Mouse (Mus musculus): ENCODE results near the gene Skida1. TPM values are rescaled to one million over a fixed set of nuclear protein-coding genes. Genes with fewer than 3 reads are reported as not detected.

Gene Skida1
- total and polyA plus RNA-seq, 3 experiments = 1.7 to 4.5 (median 3.7) TPM

GRCm38 (mm10) chr2:18025116-18025515 is 23.7 kb downstream of the Skida1 start:
- intact Hi-C loops (cut with DNase I) = loop anchor here (5.0 to 10.0 kb wide), 4 partner anchors 367 to 742 kb away; partner anchors contain the start of genes Bmi1 and Dnajc1
- no peak overlapping the region for H3K4me3 ChIP-seq
- 84% methylated on average over 5 of the region's 5 CpGs for WGBS

GRCm38 (mm10) chr2:18022886-18023285 is 26.0 kb downstream of the Skida1 start:
- H3K4me3 ChIP-seq = no peak overlapping the region
- peaks cover 1% of the 10 kb centered on the region; the same call in 1 of the 2 replicates for H3K4me1 ChIP-seq (ENCODE audit: control insufficient read depth, insufficient read depth, low read length)
- TF ChIP-seq EP300 (IDR thresholded peaks at IDR 0.05; ENCODE audit: insufficient read depth, low read depth, low read length) (no peak), POLR2A (IDR thresholded peaks at IDR 0.05; ENCODE audit: insufficient read depth, low read depth, low read length) (no peak), CTCF (IDR thresholded peaks at IDR 0.05) (no peak)
- no peak overlapping the region for H3K27ac ChIP-seq
- H3K79me2 ChIP-seq (replicated peaks; ENCODE audit: control insufficient read depth, insufficient read depth, low read length) = no peaks in the 10 kb centered on the region
- WGBS = 71% methylated on average over 1 of the region's 1 CpGs
- no peak for DNase-seq
- intact Hi-C loops (cut with DNase I) = loop anchor here (10.0 kb wide), 1 partner anchor 378 kb away; no protein-coding TSS in a partner anchor
- no peaks in the 10 kb centered on the region for H3K27me3 ChIP-seq (ENCODE audit: control insufficient read depth, insufficient read depth, low read length)
- H3K36me3 ChIP-seq (ENCODE audit: control insufficient read depth, insufficient read depth, low read length) = no peaks in the 10 kb centered on the region
- H3K9ac ChIP-seq (ENCODE audit: low read depth, low read length) = no peak overlapping the region

More at GRCm38 (mm10) chr2:18025116-18025515, 23.7 kb downstream of the Skida1 start:
- Histone ChIP-seq H3K27ac (no peak overlapping the region), H3K79me2 (replicated peaks; ENCODE audit: control insufficient read depth, insufficient read depth, low read length) (no peaks in the 10 kb centered on the region), H3K4me1 (ENCODE audit: control insufficient read depth, insufficient read depth, low read length) (peaks cover 1% of the 10 kb centered on the region; the same call in 1 of the 2 replicates), H3K27me3 (ENCODE audit: control insufficient read depth, insufficient read depth, low read length) (no peaks in the 10 kb centered on the region), H3K36me3 (ENCODE audit: control insufficient read depth, insufficient read depth, low read length) (no peaks in the 10 kb centered on the region), H3K9ac (ENCODE audit: low read depth, low read length) (no peak overlapping the region)
- DNase-seq = no peak
- TF ChIP-seq EP300 (IDR thresholded peaks at IDR 0.05; ENCODE audit: insufficient read depth, low read depth, low read length) (no peak), POLR2A (IDR thresholded peaks at IDR 0.05; ENCODE audit: insufficient read depth, low read depth, low read length) (no peak), CTCF (IDR thresholded peaks at IDR 0.05) (no peak)

DNA sequence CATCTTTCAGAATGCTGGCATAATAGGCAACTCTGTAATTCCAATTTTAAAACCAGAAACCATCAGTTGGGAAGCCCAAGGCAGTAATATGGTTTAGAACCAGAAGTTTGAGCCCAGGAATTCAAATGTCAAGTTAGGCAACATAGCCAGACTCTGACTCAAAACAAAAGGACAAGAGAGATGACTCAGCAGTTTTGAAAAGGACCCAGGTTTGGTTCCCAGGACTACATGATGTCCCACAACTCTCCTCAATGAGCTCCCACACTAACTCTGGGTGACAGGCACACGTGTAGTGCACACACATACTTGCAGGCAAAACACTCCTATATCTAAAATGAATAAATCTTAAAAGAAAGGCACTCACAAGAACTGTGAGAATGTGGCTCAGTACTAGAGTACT is 29.7 kb downstream of the Skida1 start:
- TF ChIP-seq CTCF (IDR thresholded peaks at IDR 0.05) (no peak), EP300 (IDR thresholded peaks at IDR 0.05; ENCODE audit: insufficient read depth, low read depth, low read length) (no peak), POLR2A (IDR thresholded peaks at IDR 0.05; ENCODE audit: insufficient read depth, low read depth, low read length) (no peak)

GRCm38 (mm10) chr2:18017321-18017720 is 31.5 kb downstream of the Skida1 start:
- no peak for DNase-seq
- Histone ChIP-seq H3K9ac (ENCODE audit: low read depth, low read length) (no peak overlapping the region), H3K27me3 (ENCODE audit: control insufficient read depth, insufficient read depth, low read length) (no peaks in the 10 kb centered on the region), H3K79me2 (replicated peaks; ENCODE audit: control insufficient read depth, insufficient read depth, low read length) (no peaks in the 10 kb centered on the region), H3K4me1 (ENCODE audit: control insufficient read depth, insufficient read depth, low read length) (no peaks in the 10 kb centered on the region), H3K4me3 (no peak overlapping the region), H3K36me3 (ENCODE audit: control insufficient read depth, insufficient read depth, low read length) (no peaks in the 10 kb centered on the region), H3K27ac (no peak overlapping the region)
- WGBS = 92% methylated on average over 6 of the region's 6 CpGs
- no peak for TF ChIP-seq CTCF (IDR thresholded peaks at IDR 0.05)
- TF ChIP-seq EP300 (IDR thresholded peaks at IDR 0.05; ENCODE audit: insufficient read depth, low read depth, low read length) = no peak
- no peak for TF ChIP-seq POLR2A (IDR thresholded peaks at IDR 0.05; ENCODE audit: insufficient read depth, low read depth, low read length)
- intact Hi-C loops (cut with DNase I) = no loop called here

More for the DNA sequence above, 29.7 kb downstream of the Skida1 start:
- H3K36me3 ChIP-seq (ENCODE audit: control insufficient read depth, insufficient read depth, low read length) = no peaks in the 10 kb centered on the region
- H3K79me2 ChIP-seq (replicated peaks; ENCODE audit: control insufficient read depth, insufficient read depth, low read length) = no peaks in the 10 kb centered on the region
- H3K4me1 ChIP-seq (ENCODE audit: control insufficient read depth, insufficient read depth, low read length) = no peaks in the 10 kb centered on the region
- no peaks in the 10 kb centered on the region for H3K27me3 ChIP-seq (ENCODE audit: control insufficient read depth, insufficient read depth, low read length)
- 79% methylated on average over 1 of the region's 1 CpGs for WGBS
- DNase-seq = no peak
- no peak overlapping the region for H3K4me3 ChIP-seq
- intact Hi-C loops (cut with DNase I) = no loop called here
- H3K27ac ChIP-seq = no peak overlapping the region
- H3K9ac ChIP-seq (ENCODE audit: low read depth, low read length) = no peak overlapping the region

- 96% methylated on average over 1 of the region's 1 CpGs for WGBS
These were observed 32.2 kb downstream of the Skida1 start for GRCm38 (mm10) chr2:18016639-18017038.

GRCm38 (mm10) chr2:18015581-18015980 is 33.3 kb downstream of the Skida1 start:
- H3K27me3 ChIP-seq (ENCODE audit: control insufficient read depth, insufficient read depth, low read length) = no peaks in the 10 kb centered on the region
- 67% methylated on average over 3 of the region's 3 CpGs for WGBS
- H3K9ac ChIP-seq (ENCODE audit: low read depth, low read length) = no peak overlapping the region
- H3K4me3 ChIP-seq = no peak overlapping the region
- DNase-seq = no peak
- no peaks in the 10 kb centered on the region for H3K36me3 ChIP-seq (ENCODE audit: control insufficient read depth, insufficient read depth, low read length)
- no peaks in the 10 kb centered on the region for H3K79me2 ChIP-seq (replicated peaks; ENCODE audit: control insufficient read depth, insufficient read depth, low read length)
- intact Hi-C loops (cut with DNase I) = no loop called here
- H3K4me1 ChIP-seq (ENCODE audit: control insufficient read depth, insufficient read depth, low read length) = no peaks in the 10 kb centered on the region
- no peak overlapping the region for H3K27ac ChIP-seq
- TF ChIP-seq POLR2A (IDR thresholded peaks at IDR 0.05; ENCODE audit: insufficient read depth, low read depth, low read length) = no peak
- no peak for TF ChIP-seq CTCF (IDR thresholded peaks at IDR 0.05)
- no peak for TF ChIP-seq EP300 (IDR thresholded peaks at IDR 0.05; ENCODE audit: insufficient read depth, low read depth, low read length)

More at GRCm38 (mm10) chr2:18016639-18017038, 32.2 kb downstream of the Skida1 start:
- DNase-seq = no peak
- H3K9ac ChIP-seq (ENCODE audit: low read depth, low read length) = no peak overlapping the region
- H3K79me2 ChIP-seq (replicated peaks; ENCODE audit: control insufficient read depth, insufficient read depth, low read length) = no peaks in the 10 kb centered on the region
- H3K27me3 ChIP-seq (ENCODE audit: control insufficient read depth, insufficient read depth, low read length) = no peaks in the 10 kb centered on the region
- intact Hi-C loops (cut with DNase I) = no loop called here
- H3K4me1 ChIP-seq (ENCODE audit: control insufficient read depth, insufficient read depth, low read length) = no peaks in the 10 kb centered on the region
- H3K36me3 ChIP-seq (ENCODE audit: control insufficient read depth, insufficient read depth, low read length) = no peaks in the 10 kb centered on the region
- H3K27ac ChIP-seq = no peak overlapping the region
- no peak overlapping the region for H3K4me3 ChIP-seq
- TF ChIP-seq CTCF (IDR thresholded peaks at IDR 0.05) = no peak
- TF ChIP-seq EP300 (IDR thresholded peaks at IDR 0.05; ENCODE audit: insufficient read depth, low read depth, low read length) = no peak
- TF ChIP-seq POLR2A (IDR thresholded peaks at IDR 0.05; ENCODE audit: insufficient read depth, low read depth, low read length) = no peak

Data from heart, adult 2 months (tissue).